Mouse (Mus musculus) retina, postnatal 7 days (tissue): ENCODE data around the gene Vmn1r124.
"Not testable (repeated sequence)": the region's sequence is repeated elsewhere in the genome, so short reads cannot be mapped to it uniquely, and the experiment has no call there.

Experiments used
- DNase-seq: peaks from one replicate; pipeline ENCODE4 v3.0.0-alpha.2; 2012; ENCODE audit warnings: low read depth, low spot score

Gene Vmn1r124

GRCm38 (mm10) chr7:21260517-21260916 lies at the start of gene Vmn1r124:
Gene Vmn1r124, minus strand, starts transcription at chr7:21260617.
- DNase-seq = not testable (repeated sequence)

- not testable (repeated sequence) for DNase-seq
Measured at GRCm38 (mm10) chr7:21301367-21301766, 41.0 kb upstream of the Vmn1r124 start, which contains the start of gene Vmn1r126. Gene Vmn1r126, minus strand, starts transcription at chr7:21301467.

- not testable (repeated sequence) for DNase-seq
Measured at GRCm38 (mm10) chr7:21271879-21272278, 11.5 kb upstream of the Vmn1r124 start, which contains the start of gene Vmn1r125. Gene Vmn1r125, plus strand, starts transcription at chr7:21272179.
